Mouse (Mus musculus) retina, postnatal 7 days (tissue): Measurements from ENCODE around the gene Lrrc42.

Experiments used
- DNase-seq: peaks from one replicate; pipeline ENCODE4 v3.0.0-alpha.2; 2012; ENCODE audit warnings: low read depth, low spot score

The Lrrc42 gene

DNA sequence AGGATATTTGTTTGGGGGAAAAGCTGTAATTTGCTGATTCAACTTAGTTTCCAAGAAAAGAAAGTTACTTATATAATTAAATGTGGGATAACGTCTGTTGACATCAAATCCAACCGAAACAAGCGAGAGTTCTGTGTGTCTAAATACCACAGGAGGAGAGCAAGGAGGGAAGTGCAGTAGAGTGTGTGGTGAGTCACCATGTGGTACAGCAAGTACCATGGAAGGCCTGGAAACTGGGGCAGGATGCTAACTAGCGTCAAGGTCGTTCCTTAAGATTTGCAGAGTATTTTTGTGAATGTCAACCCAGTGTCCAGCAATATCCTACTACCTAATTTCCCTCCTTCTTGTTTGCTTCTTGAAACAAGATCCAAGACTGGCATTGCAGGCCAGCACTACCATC is 55.3 kb downstream of the Lrrc42 start:
- no peak for DNase-seq

DNA sequence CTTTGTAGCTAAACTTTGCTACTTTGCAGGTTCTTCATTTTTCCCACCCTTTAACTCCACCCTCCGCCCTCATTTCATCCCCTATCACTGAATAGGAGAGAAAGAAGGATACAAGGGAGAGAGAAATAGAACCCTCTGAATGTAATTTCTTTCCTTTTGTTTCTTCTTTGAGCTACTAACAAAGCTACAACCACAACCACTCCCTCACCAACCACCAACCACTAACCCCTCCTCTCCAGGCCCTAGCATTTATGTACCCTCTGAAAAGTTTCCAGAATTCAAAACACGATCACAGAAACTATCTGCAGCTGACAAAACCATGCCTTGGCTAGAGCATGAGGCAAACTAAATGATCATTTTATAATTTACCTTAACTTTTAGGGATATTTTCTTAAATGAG is 56.9 kb downstream of the Lrrc42 start:
- no peak for DNase-seq

DNA sequence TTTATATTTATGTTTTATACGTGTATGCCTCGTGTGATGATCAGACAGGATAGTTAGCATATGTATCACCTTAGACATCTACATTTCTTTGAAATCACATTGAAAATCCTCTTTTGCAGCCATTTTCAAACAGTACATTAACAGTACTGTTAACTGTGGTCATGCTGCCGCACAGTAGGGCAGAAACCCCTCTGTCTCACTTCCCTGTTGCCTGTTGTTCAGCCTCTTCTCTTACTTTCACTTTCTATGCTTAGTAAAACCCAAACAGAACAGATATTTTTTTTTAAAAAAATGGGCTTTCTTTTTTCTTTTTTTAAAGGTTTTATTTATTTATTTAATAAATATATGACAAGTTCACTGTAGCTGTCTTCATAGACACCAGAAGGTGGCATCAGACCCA is 59.5 kb downstream of the Lrrc42 start:
- DNase-seq, result no peak

DNA sequence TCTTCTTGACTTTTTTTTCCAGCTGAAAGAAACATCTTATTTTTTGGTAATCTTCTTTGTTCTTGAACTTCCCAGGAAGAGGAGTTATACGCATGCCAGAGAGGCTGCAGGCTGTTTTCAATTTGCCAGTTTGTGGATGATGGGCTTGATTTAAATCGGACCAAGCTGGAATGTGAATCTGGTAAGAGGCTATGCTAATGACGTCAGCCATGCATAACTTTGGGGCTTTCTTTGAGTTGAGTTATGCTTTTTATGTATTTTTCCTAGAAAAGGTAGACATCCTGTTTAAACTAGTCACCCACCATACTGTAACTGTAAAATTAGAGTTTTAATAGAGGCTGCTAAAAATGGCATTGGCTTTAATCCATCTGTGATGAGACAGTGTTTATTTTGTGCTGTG is 67.6 kb downstream of the Lrrc42 start:
- DNase-seq, result no peak
